Mouse (Mus musculus) 3T3-L1 (cell line): ENCODE data around the gene Dvl2.
A peak's percentile ranks its signal among the peaks of the same experiment; 100 is the strongest.
"Not testable (repeated sequence)": the region's sequence is repeated elsewhere in the genome, so short reads cannot be mapped to it uniquely, and the experiment has no call there.

ENCODE experiments used
- DNase-seq: peaks from one replicate; pipeline ENCODE4 v3.0.0-alpha.2; 2015; ENCODE audit warnings: low read depth, low spot score

Gene Dvl2

DNA sequence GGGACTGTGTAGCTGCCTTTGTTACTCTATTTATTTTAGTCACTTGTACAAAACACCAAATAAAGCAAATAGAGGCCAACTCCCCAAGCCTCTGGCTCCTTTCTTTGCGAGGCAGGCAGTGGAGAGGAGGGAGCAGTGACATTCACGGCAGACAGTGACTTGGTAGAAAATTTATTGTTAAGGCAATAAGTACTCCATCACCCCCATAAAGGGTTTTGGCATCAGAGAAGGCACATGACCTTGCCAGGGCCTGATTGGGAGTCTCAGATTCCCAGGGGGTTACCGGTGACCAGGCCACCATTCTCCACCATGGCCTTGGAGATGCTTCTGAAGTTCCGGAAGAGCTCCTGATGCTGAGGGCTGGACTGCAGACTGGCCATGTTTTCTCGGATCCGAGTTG lies 9.6 kb downstream of the Dvl2 start:
- no peak for DNase-seq

GRCm38 (mm10) chr11:70010548-70010947 lies 10.2 kb downstream of the Dvl2 start:
- no peak for DNase-seq

- DNase-seq, result no peak
Measured at GRCm38 (mm10) chr11:70010961-70011360, 10.6 kb downstream of the Dvl2 start.

DNA sequence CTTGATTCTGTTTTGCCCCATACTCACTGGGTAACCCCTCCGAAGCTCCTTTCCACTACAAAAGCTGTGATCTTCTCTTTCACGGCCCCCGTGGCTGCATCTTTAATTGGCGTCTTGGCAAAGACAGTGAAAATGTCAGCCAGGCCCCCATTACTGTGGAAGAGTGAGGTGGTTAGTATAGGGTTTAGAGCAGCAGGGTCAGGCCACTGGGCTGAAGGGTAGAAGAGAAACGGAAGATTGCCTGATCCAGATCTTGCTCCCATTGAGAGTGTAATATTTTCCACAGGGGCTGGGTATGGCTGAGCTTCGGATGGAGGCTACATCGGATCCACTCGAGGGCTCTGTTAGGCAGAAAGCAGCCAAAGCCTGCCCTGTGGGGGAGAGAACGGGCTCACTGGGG lies 12.5 kb downstream of the Dvl2 start:
- no peak for DNase-seq

GRCm38 (mm10) chr11:70013408-70013807 lies 13.0 kb downstream of the Dvl2 start:
- no peak for DNase-seq

- DNase-seq, result no peak
Measured at GRCm38 (mm10) chr11:70014051-70014450, 13.7 kb downstream of the Dvl2 start.

GRCm38 (mm10) chr11:70014880-70015558 lies 14.6 kb downstream of the Dvl2 start, which contains the start of gene Acadvl:
Gene Acadvl, minus strand, starts transcription at chr11:70015411.
- DNase-seq, result peak; percentile 91

DNA sequence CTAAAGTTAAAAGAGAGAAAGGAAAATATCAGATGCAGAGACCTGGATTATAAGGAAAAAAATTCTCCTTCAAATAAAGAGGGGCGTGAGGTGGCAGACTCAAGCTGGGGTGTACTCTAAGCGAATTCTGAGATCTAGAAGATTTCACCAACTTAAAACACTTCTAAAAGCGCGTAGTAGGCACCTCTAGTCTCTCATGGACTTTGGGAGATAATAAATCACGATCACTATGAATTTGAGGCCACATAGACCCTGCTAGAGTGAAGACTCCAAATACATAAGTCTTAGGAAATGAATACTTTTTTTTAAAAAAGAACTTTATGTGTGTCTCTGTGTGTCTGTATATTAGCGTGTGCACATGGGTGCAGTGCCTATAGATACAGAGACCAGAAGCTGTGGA lies 15.3 kb downstream of the Dvl2 start:
- no peak for DNase-seq

DNA sequence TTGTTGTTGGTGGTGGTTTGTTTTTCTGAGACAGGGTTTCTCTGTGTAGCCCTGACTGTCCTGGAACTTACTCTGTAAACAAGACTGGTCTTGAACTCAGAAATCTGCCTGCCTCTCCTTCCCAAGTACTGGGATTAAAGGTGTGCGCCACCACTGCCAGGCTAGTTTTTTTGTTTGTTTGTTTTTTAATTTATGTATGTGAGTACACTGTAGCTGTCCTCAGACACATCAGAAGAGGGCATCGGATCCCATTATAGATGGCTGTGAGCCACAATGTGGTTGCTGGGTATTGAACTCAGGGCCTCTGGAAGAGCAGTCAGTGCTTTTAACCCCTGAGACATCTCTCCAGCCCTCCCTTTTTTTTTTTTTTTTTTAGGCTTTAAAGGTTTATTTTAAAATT lies 15.8 kb downstream of the Dvl2 start:
- not testable (repeated sequence) for DNase-seq

- no peak for DNase-seq
Measured at GRCm38 (mm10) chr11:70016669-70017068, 16.3 kb downstream of the Dvl2 start, which contains the start of gene Dlg4. Gene Dlg4, plus strand, starts transcription at chr11:70016942.

- no peak for DNase-seq
Measured at GRCm38 (mm10) chr11:70017199-70017767, 16.9 kb downstream of the Dvl2 start.

DNA sequence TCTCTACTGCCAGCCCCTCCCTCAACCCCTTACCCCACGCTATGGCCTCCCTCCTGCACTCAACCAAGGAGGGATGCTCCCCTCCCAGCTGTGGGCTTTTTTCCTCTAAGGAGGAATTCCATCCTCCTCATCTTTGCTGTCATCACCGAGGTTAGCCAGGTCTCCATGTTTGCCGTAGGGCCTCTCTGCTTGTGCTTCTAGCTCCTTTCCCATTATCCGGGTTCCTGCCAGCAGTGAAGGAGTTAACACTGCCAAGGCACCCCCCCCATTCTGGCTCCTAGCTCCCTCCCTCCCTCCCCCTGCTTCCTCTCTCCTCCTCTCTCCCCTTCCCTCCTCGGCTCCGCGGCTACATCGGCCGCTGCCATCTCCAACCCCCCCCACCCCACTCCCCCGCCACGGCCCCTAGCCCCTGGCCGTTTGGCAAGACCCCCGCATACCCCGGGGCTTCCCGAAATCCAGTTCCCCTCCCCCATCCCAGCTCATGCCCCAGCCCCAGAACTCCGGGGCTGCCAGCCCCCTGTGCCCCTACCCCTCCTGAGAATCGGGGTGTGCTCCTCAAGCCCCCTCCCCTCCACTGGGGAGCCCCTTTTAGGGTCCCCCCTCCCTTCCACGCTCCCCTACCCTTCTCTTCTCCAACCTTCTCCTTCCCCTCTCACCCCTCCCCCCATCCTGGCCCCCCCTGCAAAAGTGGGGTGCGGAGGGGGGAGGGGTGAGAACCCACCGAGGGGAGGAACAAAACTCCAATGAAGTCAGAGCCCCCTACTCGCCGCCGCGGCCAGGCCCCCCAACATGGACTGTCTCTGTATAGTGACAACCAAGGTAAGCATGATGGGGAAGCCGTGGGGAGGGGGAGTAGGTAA lies 18.0 kb downstream of the Dvl2 start:
- peak; percentile 75 for DNase-seq

DNA sequence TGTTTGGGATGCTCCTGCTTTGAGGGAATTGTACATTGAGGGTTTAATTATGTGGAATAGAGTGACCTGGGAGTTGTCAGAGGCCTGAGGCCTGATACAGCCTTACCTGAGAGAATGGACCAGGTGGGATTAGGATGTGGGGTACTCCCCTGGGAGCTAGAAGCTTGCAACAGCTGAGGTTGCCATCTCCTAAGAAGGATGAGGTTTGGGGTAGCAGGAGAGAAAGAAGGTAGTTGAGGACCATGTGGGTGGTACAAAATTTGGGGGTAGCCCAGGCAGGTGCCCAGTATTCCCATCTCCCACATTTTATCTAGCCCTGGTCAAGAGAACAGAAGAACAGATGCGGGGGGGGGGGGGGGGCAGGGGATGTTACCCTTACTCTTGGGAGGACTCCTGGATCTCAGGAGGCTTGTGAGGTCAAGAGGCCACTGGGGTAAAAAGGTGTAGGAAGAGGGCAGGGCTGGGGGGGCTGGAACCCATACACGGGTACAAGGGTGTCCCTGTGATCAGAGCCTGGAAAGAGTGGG lies 19.2 kb downstream of the Dvl2 start:
- no peak for DNase-seq

DNA sequence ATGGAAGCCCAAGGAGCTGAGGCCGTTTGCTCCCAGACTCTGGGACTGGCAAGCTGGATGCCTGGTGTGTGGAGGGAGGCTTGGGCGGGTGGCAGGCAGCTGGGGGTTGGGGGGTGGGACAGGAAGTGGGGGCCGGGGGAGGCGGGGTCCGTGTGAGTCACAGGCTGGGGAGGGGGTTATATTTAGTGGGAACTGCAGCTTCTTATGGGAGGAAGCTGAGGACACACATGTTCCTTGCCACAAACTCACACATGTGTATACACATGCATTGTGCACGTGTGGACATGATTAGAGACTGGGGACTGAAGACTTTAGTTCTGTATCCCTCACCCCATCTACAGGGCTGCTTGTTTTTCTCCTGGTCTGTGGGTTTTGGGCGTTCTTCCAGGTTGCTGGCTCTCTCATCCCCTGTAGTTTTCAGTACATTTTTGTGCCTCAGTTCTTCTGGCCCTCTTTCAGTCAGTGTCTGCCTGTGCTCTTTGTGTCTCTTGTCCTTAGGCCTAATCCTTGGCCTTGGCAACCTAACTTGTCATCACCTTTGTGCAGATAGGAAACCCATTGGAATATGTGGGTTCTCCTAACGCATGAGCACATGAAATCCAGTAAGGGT lies 19.7 kb downstream of the Dvl2 start:
- DNase-seq, result peak; percentile 68

GRCm38 (mm10) chr11:70020731-70021263 lies 20.4 kb downstream of the Dvl2 start:
- peak; percentile 96 for DNase-seq

DNA sequence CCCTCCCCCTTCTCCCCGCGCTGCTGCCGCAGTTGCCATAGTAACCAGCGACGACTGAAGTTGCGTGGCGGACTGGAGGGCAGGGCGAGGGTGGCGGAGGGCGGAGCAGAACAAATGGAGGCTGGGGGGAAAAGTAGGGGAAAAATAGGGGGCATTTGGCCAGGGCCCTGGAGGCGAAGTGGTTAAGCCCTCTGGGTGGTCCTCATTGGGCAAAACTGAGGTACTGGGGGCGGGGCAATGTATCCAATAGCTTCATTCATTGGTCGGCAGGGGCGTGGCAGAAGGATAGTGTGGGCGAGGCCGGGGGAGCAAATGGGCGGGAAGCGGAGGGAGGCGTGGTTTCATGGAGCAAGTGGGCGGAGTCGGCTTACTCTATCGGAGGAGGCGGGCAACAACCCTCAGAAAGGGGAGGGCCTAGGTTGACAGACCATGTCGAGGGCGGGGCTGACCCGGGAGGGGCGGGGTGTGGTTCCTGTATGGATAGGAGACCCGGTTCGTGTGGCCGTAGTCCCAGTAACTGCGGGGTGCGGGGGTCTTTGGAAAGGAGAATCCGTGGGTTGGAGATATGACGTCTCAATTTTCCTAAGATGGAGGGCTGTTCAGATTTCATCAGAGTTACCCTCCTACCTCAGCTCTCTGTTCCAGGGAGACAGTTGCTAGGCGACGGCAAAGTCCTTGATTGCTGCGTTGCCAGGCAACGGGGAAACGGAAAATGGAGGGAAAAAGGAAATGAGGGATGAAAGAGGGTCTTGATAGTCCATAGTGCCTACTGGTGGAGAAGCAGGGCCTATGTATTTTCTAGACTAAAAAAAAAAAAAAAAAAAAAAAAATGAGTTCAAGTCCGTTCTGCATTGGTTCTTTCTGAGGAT lies 21.1 kb downstream of the Dvl2 start:
- DNase-seq, result peak; percentile 96

DNA sequence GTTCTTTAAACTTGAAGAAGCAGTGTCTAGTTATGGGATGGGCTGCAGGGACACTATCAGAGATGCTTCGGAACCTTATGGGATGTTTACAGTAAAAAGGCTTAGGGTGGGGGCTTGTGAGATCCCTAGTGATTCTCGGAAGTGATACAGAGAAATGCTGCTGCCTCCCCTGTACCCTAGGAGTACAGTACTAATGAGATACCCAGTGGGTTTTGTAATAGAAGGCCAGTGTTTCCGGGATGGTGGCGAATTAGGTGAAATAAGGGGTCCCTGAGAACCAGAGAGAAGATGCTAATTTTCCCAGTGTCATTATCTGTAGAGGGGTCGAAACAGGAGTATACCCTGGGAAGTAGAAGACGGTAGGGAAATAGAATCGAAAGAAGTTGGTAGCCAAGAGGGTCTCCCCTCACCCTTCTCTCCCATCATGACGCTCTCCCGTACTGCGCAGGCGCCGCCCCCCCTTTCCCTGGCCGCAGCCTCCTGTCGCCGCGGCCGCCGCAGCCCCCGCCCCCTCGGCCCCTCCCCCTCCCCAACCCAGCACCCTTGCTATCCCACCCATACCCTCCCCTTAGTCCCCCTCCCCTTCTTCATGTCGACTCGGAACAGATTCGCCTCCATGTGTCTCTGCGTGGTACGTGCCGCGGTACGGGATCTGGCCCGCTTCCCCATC lies 23.2 kb downstream of the Dvl2 start:
- DNase-seq, result no peak

DNA sequence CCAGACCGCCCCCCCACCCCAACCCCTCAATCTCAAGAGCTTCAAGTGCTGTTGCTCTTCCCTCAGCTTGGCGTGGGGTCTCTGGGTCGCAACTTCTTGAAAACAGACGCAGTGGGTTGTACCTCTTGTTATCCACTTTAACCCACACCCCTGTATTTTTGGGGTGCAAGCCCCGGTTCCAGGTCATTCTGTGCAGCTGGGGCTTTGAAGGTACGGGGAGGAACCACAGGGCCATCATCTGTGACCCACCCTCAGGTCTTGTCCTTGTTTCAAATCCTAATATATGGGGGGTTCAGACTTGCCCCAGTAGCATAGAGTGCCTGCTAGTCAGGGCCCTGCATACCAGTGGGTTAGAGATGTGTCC lies 23.7 kb downstream of the Dvl2 start:
- DNase-seq, result no peak

GRCm38 (mm10) chr11:70026689-70027088 lies 26.3 kb downstream of the Dvl2 start:
- peak; percentile 92 for DNase-seq

- peak; percentile 69 for DNase-seq
Measured at GRCm38 (mm10) chr11:70027397-70027796, 27.0 kb downstream of the Dvl2 start.
